Mouse (Mus musculus): ENCODE data around the gene Arhgef10l. TPM values are rescaled to one million over a fixed set of nuclear protein-coding genes. Genes with fewer than 3 reads are reported as not detected.

Gene Arhgef10l
- polyA plus RNA-seq, 1 experiment: 5.9 TPM

DNA sequence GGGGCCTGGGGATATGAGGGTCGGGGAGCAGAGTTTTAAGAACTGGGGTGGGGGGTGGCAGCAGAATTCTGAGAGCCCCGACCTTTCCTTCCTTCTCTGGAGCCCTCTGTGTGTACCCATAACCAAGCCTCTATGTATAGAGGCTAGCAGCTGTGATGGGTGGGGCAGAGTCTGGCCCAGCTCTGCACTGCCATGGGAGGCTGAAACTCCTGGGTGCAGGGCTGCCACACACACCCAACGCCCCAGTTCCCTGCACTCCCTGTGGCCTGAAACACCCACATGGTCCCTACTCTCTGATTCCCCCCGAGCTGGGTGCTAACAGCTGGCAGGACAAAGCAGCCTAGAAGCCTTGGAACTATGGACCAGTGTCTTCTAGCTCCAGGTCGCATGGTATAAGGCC, 107.6 kb downstream of the Arhgef10l start:
- no peak overlapping the region for H3K27ac ChIP-seq (ENCODE audit: control insufficient read depth, insufficient read depth, low read depth, low read length)
- H3K27me3 ChIP-seq (ENCODE audit: control insufficient read depth, insufficient read depth, low read length): no peaks in the 10 kb centered on the region
- no peaks in the 10 kb centered on the region for H3K4me1 ChIP-seq (ENCODE audit: control insufficient read depth, insufficient read depth, low read length)
- H3K36me3 ChIP-seq (ENCODE audit: control insufficient read depth, insufficient read depth, low read length): no peaks in the 10 kb centered on the region
- no peak overlapping the region for H3K4me3 ChIP-seq (ENCODE audit: control insufficient read depth, low read depth, low read length)
- TF ChIP-seq CTCF (IDR thresholded peaks at IDR 0.05; ENCODE audit: control insufficient read depth, insufficient read depth, insufficient replicate concordance, low read depth, low read length) (no peak), POLR2A (IDR thresholded peaks at IDR 0.05; ENCODE audit: control insufficient read depth, low read depth, low read length) (no peak)

DNA sequence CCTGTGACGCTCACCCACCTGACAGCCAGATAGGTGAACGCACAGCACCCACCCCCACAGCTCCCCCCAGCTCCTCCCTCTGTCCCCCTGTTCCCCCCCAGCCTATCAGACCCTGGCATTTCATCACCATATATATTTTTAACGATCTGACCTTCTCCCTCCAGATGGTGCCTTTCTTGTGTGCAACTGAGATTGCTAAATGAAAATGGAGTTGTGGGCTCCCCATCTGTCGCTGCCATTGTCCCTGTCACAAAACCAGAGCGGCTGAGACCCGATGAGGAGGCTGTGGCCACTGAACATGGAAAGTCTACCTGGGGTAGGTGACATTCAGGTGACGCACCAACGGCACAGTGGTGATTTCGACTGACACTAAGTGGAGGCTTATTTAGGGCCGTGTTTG, 109.3 kb downstream of the Arhgef10l start:
- Histone ChIP-seq H3K4me1 (ENCODE audit: control insufficient read depth, insufficient read depth, low read length) (no peaks in the 10 kb centered on the region), H3K27ac (ENCODE audit: control insufficient read depth, insufficient read depth, low read depth, low read length) (no peak overlapping the region), H3K36me3 (ENCODE audit: control insufficient read depth, insufficient read depth, low read length) (no peaks in the 10 kb centered on the region), H3K4me3 (ENCODE audit: control insufficient read depth, low read depth, low read length) (no peak overlapping the region), H3K27me3 (ENCODE audit: control insufficient read depth, insufficient read depth, low read length) (no peaks in the 10 kb centered on the region)
- TF ChIP-seq POLR2A (IDR thresholded peaks at IDR 0.05; ENCODE audit: control insufficient read depth, low read depth, low read length): no peak

DNA sequence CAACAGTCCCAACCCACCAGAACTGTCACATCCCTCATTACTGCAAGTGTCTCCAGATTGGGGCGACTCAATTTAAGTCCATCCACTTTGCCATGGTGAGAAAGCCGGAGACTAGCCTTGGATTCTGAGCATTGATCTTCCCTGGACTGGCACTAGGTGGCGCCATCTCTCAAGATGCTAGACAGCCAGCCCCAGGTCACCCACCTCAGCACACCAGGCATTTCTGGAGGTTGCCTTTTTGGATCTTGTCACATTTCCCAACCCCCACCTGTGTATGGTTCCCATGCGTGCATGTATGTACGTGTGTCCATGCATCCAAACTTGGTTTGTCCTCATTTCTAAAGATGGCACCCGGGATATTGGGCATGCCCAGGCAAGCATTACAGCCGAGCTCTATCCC, 110.5 kb downstream of the Arhgef10l start:
- H3K4me3 ChIP-seq (ENCODE audit: control insufficient read depth, low read depth, low read length): no peak overlapping the region
- no peaks in the 10 kb centered on the region for H3K36me3 ChIP-seq (ENCODE audit: control insufficient read depth, insufficient read depth, low read length)
- peak; percentile 79; the same call in 1 of the 2 replicates for TF ChIP-seq CTCF (IDR thresholded peaks at IDR 0.05; ENCODE audit: control insufficient read depth, insufficient read depth, insufficient replicate concordance, low read depth, low read length)
- no peak for TF ChIP-seq POLR2A (IDR thresholded peaks at IDR 0.05; ENCODE audit: control insufficient read depth, low read depth, low read length)
- H3K4me1 ChIP-seq (ENCODE audit: control insufficient read depth, insufficient read depth, low read length): no peaks in the 10 kb centered on the region
- no peaks in the 10 kb centered on the region for H3K27me3 ChIP-seq (ENCODE audit: control insufficient read depth, insufficient read depth, low read length)
- H3K27ac ChIP-seq (ENCODE audit: control insufficient read depth, insufficient read depth, low read depth, low read length): no peak overlapping the region

DNA sequence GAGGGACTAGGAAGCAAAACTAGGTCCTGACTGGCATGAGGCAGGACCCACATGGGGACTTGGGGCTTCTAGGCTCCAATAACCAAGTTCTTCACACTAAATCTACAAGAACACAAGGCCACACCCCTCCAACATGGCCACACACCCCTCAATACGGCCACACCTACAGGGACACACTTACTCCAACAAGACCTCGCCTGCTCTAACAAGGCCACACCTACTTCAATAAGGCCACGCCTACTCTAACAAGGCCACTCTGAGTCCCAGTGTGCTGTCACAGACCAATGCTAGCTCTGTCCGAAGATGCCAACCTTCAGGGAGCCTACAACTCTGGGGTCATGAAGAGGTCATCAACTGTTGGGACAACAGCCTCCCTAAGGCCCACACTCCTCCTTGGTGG, 111.3 kb downstream of the Arhgef10l start:
- no peak overlapping the region for H3K4me3 ChIP-seq (ENCODE audit: control insufficient read depth, low read depth, low read length)
- no peak for TF ChIP-seq CTCF (IDR thresholded peaks at IDR 0.05; ENCODE audit: control insufficient read depth, insufficient read depth, insufficient replicate concordance, low read depth, low read length)
- no peak for TF ChIP-seq POLR2A (IDR thresholded peaks at IDR 0.05; ENCODE audit: control insufficient read depth, low read depth, low read length)
- no peak overlapping the region for H3K27ac ChIP-seq (ENCODE audit: control insufficient read depth, insufficient read depth, low read depth, low read length)
- no peaks in the 10 kb centered on the region for H3K27me3 ChIP-seq (ENCODE audit: control insufficient read depth, insufficient read depth, low read length)
- no peaks in the 10 kb centered on the region for H3K4me1 ChIP-seq (ENCODE audit: control insufficient read depth, insufficient read depth, low read length)
- no peaks in the 10 kb centered on the region for H3K36me3 ChIP-seq (ENCODE audit: control insufficient read depth, insufficient read depth, low read length)

DNA sequence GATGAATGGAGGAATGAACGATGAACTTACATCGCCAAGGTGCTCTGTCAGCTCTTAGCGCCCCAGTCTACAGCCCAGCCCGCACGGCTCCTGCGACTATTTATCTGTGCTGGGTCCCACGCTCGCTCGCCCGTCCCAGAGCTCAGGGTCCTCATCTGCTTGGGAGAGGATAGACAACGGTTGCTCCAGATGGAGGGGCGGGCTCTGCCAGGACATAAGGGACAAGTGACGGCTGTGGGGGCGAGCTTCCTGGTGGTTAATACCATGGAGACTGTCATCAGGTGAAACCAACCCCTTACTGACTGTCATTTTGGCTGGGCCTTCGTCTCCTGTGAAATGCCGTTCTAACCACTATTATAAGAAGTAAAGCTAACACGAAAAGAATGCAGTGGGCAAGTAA, 114.0 kb downstream of the Arhgef10l start:
- no peaks in the 10 kb centered on the region; the same call in 1 of the 2 replicates for H3K4me1 ChIP-seq (ENCODE audit: control insufficient read depth, insufficient read depth, low read length)
- TF ChIP-seq CTCF (IDR thresholded peaks at IDR 0.05; ENCODE audit: control insufficient read depth, insufficient read depth, insufficient replicate concordance, low read depth, low read length) (no peak), POLR2A (IDR thresholded peaks at IDR 0.05; ENCODE audit: control insufficient read depth, low read depth, low read length) (no peak)
- H3K27me3 ChIP-seq (ENCODE audit: control insufficient read depth, insufficient read depth, low read length): no peaks in the 10 kb centered on the region
- no peak overlapping the region for H3K27ac ChIP-seq (ENCODE audit: control insufficient read depth, insufficient read depth, low read depth, low read length)
- no peak overlapping the region for H3K4me3 ChIP-seq (ENCODE audit: control insufficient read depth, low read depth, low read length)
- no peaks in the 10 kb centered on the region for H3K36me3 ChIP-seq (ENCODE audit: control insufficient read depth, insufficient read depth, low read length)

DNA sequence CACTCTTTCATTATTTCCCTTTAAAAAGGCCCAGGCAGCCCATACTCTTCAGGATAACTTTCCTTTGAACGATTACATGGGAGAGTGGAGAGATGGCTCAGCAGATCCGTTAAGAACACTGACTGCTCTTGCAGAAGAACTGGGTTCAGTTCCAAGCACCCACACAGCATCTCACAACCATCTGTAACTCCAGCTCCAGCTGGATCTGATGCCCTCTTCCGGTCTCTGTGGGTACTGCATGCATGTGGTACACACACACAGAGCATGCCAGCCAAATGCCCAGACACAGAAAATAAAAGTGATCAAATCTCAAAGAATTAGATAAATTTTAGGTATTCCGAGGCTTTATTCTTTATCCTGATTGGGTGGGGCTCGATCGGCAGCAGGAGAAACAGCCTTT, 115.1 kb downstream of the Arhgef10l start:
- H3K4me1 ChIP-seq (ENCODE audit: control insufficient read depth, insufficient read depth, low read length): no peaks in the 10 kb centered on the region; the same call in 1 of the 2 replicates
- no peaks in the 10 kb centered on the region for H3K27me3 ChIP-seq (ENCODE audit: control insufficient read depth, insufficient read depth, low read length)
- H3K4me3 ChIP-seq (ENCODE audit: control insufficient read depth, low read depth, low read length): no peak overlapping the region
- no peaks in the 10 kb centered on the region for H3K36me3 ChIP-seq (ENCODE audit: control insufficient read depth, insufficient read depth, low read length)
- H3K27ac ChIP-seq (ENCODE audit: control insufficient read depth, insufficient read depth, low read depth, low read length): no peak overlapping the region
- TF ChIP-seq CTCF (IDR thresholded peaks at IDR 0.05; ENCODE audit: control insufficient read depth, insufficient read depth, insufficient replicate concordance, low read depth, low read length) (peak; percentile 2; the same call in 1 of the 2 replicates), POLR2A (IDR thresholded peaks at IDR 0.05; ENCODE audit: control insufficient read depth, low read depth, low read length) (no peak)

DNA sequence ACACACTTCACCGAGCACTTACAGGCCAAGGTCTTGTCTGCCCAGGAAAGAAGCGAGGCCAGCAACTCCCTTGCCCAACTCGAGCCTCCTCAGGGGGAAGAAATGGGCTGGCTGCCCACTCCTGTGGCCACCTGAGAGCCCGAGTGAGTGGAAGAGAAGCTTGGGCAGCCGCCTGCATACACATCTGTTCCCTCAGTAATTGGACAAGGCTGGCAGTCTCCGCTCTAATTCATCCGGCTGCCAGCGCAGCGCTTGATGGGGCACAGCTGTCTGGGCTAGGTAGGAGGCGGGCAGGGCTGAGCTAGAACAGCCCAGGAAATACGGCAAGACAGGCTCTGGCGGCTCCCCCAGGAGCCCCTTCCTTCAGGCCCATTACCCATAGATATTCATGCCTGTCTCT, 115.8 kb downstream of the Arhgef10l start:
- H3K27ac ChIP-seq (ENCODE audit: control insufficient read depth, insufficient read depth, low read depth, low read length): no peak overlapping the region
- no peak overlapping the region for H3K4me3 ChIP-seq (ENCODE audit: control insufficient read depth, low read depth, low read length)
- H3K27me3 ChIP-seq (ENCODE audit: control insufficient read depth, insufficient read depth, low read length): no peaks in the 10 kb centered on the region
- no peaks in the 10 kb centered on the region for H3K36me3 ChIP-seq (ENCODE audit: control insufficient read depth, insufficient read depth, low read length)
- TF ChIP-seq CTCF (IDR thresholded peaks at IDR 0.05; ENCODE audit: control insufficient read depth, insufficient read depth, insufficient replicate concordance, low read depth, low read length) (no peak), POLR2A (IDR thresholded peaks at IDR 0.05; ENCODE audit: control insufficient read depth, low read depth, low read length) (no peak)
- H3K4me1 ChIP-seq (ENCODE audit: control insufficient read depth, insufficient read depth, low read length): no peaks in the 10 kb centered on the region; the same call in 1 of the 2 replicates

DNA sequence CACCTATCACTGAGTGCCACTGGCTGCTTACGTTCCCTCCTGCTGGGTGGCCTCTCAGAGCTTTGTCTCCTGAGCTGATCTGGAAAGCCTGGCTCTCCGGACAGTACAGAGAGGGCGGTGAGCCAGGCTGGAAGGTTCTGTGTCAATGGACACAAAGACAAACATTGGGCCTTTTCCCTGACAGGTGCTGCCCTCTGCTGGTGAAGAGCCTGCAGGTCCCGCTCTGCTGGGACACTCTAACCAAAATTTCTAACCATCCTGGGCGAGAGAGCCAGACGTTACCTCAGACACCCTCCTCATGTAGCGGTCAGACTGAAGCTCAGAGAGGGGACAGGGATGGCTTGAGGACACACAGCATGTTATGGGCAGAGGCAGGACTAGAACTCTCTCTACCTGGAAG, 118.3 kb downstream of the Arhgef10l start:
- no peak overlapping the region for H3K4me3 ChIP-seq (ENCODE audit: control insufficient read depth, low read depth, low read length)
- TF ChIP-seq CTCF (IDR thresholded peaks at IDR 0.05; ENCODE audit: control insufficient read depth, insufficient read depth, insufficient replicate concordance, low read depth, low read length): peak; percentile 63; the same call in 1 of the 2 replicates
- TF ChIP-seq POLR2A (IDR thresholded peaks at IDR 0.05; ENCODE audit: control insufficient read depth, low read depth, low read length): no peak
- H3K27me3 ChIP-seq (ENCODE audit: control insufficient read depth, insufficient read depth, low read length): no peaks in the 10 kb centered on the region
- no peaks in the 10 kb centered on the region for H3K36me3 ChIP-seq (ENCODE audit: control insufficient read depth, insufficient read depth, low read length)
- H3K4me1 ChIP-seq (ENCODE audit: control insufficient read depth, insufficient read depth, low read length): no peaks in the 10 kb centered on the region; the same call in 1 of the 2 replicates
- no peak overlapping the region for H3K27ac ChIP-seq (ENCODE audit: control insufficient read depth, insufficient read depth, low read depth, low read length)
